Comparison of ENCODE assay signal across 9 mouse cellular contexts in the genomic region with DNA sequence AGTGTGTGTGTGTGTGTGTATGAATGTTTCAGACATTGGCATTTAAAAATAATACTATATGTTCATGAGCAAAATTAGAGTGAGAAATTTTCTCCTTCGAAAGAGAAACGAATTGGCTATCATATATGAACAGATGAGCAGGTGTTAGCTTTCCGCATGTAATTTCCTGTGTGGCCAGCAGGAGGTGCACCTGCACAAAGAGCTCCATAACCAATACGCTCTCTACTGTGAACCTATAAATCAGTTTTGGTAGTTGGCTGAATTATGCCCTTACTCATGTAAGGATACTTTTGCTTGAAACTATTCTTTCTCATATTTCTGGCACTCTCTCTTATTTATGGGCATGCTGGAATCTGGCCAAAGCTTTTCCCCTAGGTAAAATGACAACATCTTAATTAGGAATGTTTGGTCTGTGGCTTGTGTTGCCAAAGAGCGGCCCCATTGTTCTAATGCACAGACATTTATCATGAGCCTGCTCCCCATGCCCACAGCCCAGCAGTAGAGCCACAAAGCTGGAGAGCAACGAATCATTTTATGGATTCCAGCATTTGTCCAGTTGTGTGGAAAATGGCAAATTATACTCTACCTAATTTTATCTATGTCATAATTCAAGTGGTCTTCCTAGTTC.
DNase-seq lines count a peak whose midpoint lies in the region; ATAC-seq lines count a peak whose summit lies in the region.
"Had no signal": no experiment of that assay in that cellular context is flagged by ENCODE, and none has a peak within 500 bp of the region (broad histone marks: within the 10 kb centered on the region; RNA-seq: fewer than 3 reads in every experiment).

No protein-coding gene starts in this region.

- no peak overlapping the region for H3K27ac ChIP-seq in forebrain, embryonic 14.5 days (ENCODE audit: low read depth, low read length)
- H3K27ac ChIP-seq: stomach, embryonic 15.5 days had no signal

- peak; percentile 1 for DNase-seq in cerebellum, adult 8-10 months
- peak; percentile 68 for DNase-seq in A20 (ENCODE audit: low read depth, low spot score)
- DNase-seq in adrenal gland, postnatal 14 days, result peak; percentile 37
- peak; percentile 70 for DNase-seq in forebrain, embryonic 14.5 days (ENCODE audit: low spot score)
- peak; percentile 12 for DNase-seq in layer of hippocampus, adult 9-11 months
- DNase-seq in telencephalon, adult 2 months (ENCODE audit: low read depth, low spot score), result peak; percentile 11

- no peak overlapping the region for H3K4me2 ChIP-seq in forebrain, embryonic 14.5 days (ENCODE audit: low read length)
- H3K4me2 ChIP-seq: stomach, embryonic 15.5 days had no signal

- H3K9ac ChIP-seq in forebrain, embryonic 14.5 days (ENCODE audit: low read length), result no peak overlapping the region
- H3K9ac ChIP-seq: stomach, embryonic 15.5 days had no signal

- H3K27me3 ChIP-seq in forebrain, embryonic 14.5 days (replicated peaks; ENCODE audit: control insufficient read depth, insufficient read depth, low read length), result no peaks in the 10 kb centered on the region
- H3K27me3 ChIP-seq: stomach, embryonic 15.5 days had no signal

- H3K4me3 ChIP-seq in forebrain, embryonic 14.5 days (ENCODE audit: low read depth, low read length), result no peak overlapping the region
- H3K4me3 ChIP-seq: stomach, embryonic 15.5 days had no signal

- H3K4me1 ChIP-seq in forebrain, embryonic 14.5 days (ENCODE audit: control insufficient read depth, insufficient read depth, low read length), result no peaks in the 10 kb centered on the region
- H3K4me1 ChIP-seq: stomach, embryonic 15.5 days had no signal

- no peak for ATAC-seq in cerebellum, adult (ENCODE audit: insufficient number of reproducible peaks, low FRiP score, low TSS enrichment)
- peak; percentile 55; the same call in 1 of the 2 replicates for ATAC-seq in forebrain, embryonic 14.5 days
- ATAC-seq in megakaryocyte progenitor cell, adult 5-6 weeks (replicated peaks; ENCODE audit: poor library complexity), result peak; percentile 96

- 55% methylated on average over 6 of the region's 6 CpGs for whole genome bisulfite sequencing in forebrain, embryonic 14.5 days

- no peaks in the 10 kb centered on the region for H3K36me3 ChIP-seq in forebrain, embryonic 14.5 days (ENCODE audit: control insufficient read depth, insufficient read depth, low read length)
- H3K36me3 ChIP-seq: stomach, embryonic 15.5 days had no signal

- no peaks in the 10 kb centered on the region for H3K9me3 ChIP-seq in forebrain, embryonic 14.5 days (replicated peaks; ENCODE audit: control insufficient read depth, low read length)
- H3K9me3 ChIP-seq: stomach, embryonic 15.5 days had no signal

Comparison
In these comparisons a context has a peak if more than half of its experiments do, and no peak if none do; other contexts are left out.
1. DNase-seq: peak in every context shown above with its lines; median percentile 70 in forebrain, embryonic 14.5 days; 68 in A20; 37 in adrenal gland, postnatal 14 days; 12 in layer of hippocampus, adult 9-11 months; 11 in telencephalon, adult 2 months; 1 in cerebellum, adult 8-10 months.